Mouse (Mus musculus) embryonic stem cell, embryonic (primary cell): Measurements from ENCODE around the gene Psmd10.

Experiments used
- CTCF ChIA-PET, 4 experiments: fragments of 300-600 bp in 2 of 4; fragments of 350-600 bp in 2 of 4; sonication (Branson Sonifier 250); formaldehyde crosslinking; loops; one replicate each; lab custom pipeline; 2022; ENCODE audit warnings: inconsistent platforms in 2 of 4; lab: Charles Lee
- POLR2A ChIA-PET, 4 experiments: fragments of 300-600 bp in 2 of 4; fragments of 350-600 bp in 2 of 4; sonication (Branson Sonifier 250); formaldehyde crosslinking; loops; one replicate each; lab custom pipeline; 2022; ENCODE audit warnings: antibody characterized with exemption in 4 of 4, inconsistent platforms in 1 of 4; lab: Charles Lee

Gene Psmd10

GRCm38 (mm10) chrX:140956272-140956940, at the start of gene Psmd10, which contains the start of gene Atg4a:
Psmd10 (minus strand) TSS chrX:140956728.
Atg4a (plus strand) TSS chrX:140956907.
- POLR2A ChIA-PET, result interaction anchor here in 2 of 4 experiments (0.6 to 1.3 kb wide), 3 partner anchors 9 to 1601 kb away, joined by 3 to 4 read pairs (median 3); no protein-coding TSS in a partner anchor
- CTCF ChIA-PET, result interaction anchor here in 2 of 4 experiments (0.9 to 1.0 kb wide), 2 partner anchors 200 kb away, joined by 3 read pairs; no protein-coding TSS in a partner anchor

GRCm38 (mm10) chrX:140998885-140999284, 42.4 kb upstream of the Psmd10 start:
- ChIA-PET POLR2A (no interaction called here), CTCF (no interaction called here)

GRCm38 (mm10) chrX:140997912-140998545, 41.5 kb upstream of the Psmd10 start:
- POLR2A ChIA-PET, result no interaction called here
- CTCF ChIA-PET, result no interaction called here

- ChIA-PET CTCF (no interaction called here), POLR2A (no interaction called here)
Observed at GRCm38 (mm10) chrX:140996909-140997516, 40.5 kb upstream of the Psmd10 start.

GRCm38 (mm10) chrX:140985256-140985655, 28.7 kb upstream of the Psmd10 start:
- CTCF ChIA-PET, result no interaction called here
- POLR2A ChIA-PET, result no interaction called here

GRCm38 (mm10) chrX:140984795-140985194, 28.3 kb upstream of the Psmd10 start:
- ChIA-PET CTCF (no interaction called here), POLR2A (no interaction called here)

GRCm38 (mm10) chrX:140983206-140983960, 26.9 kb upstream of the Psmd10 start:
- ChIA-PET CTCF (no interaction called here), POLR2A (interaction anchor here in 1 of 4 experiments (0.6 kb wide), 1 partner anchor 36 kb away, joined by 3 read pairs; no protein-coding TSS in a partner anchor)

GRCm38 (mm10) chrX:140980163-140980562, 23.6 kb upstream of the Psmd10 start:
- POLR2A ChIA-PET, result no interaction called here

GRCm38 (mm10) chrX:140979546-140979945, 23.0 kb upstream of the Psmd10 start:
- POLR2A ChIA-PET, result no interaction called here
- CTCF ChIA-PET, result interaction anchor here in 1 of 4 experiments (0.6 kb wide), 1 partner anchor 1353 kb away, joined by 3 read pairs; no protein-coding TSS in a partner anchor

More at GRCm38 (mm10) chrX:140980163-140980562, 23.6 kb upstream of the Psmd10 start:
- CTCF ChIA-PET, result interaction anchor here in 1 of 4 experiments (0.6 kb wide), 1 partner anchor 1353 kb away, joined by 3 read pairs; no protein-coding TSS in a partner anchor

GRCm38 (mm10) chrX:140978943-140979342, 22.4 kb upstream of the Psmd10 start:
- POLR2A ChIA-PET, result no interaction called here
- CTCF ChIA-PET, result no interaction called here

GRCm38 (mm10) chrX:140956959-140957358, 431 bp upstream of the Psmd10 start:
- ChIA-PET POLR2A (interaction anchor here in 2 of 4 experiments (0.6 to 1.3 kb wide), 3 partner anchors 9 to 1601 kb away, joined by 3 to 4 read pairs (median 3); no protein-coding TSS in a partner anchor), CTCF (interaction anchor here in 2 of 4 experiments (0.9 to 1.0 kb wide), 2 partner anchors 200 kb away, joined by 3 read pairs; no protein-coding TSS in a partner anchor)

- POLR2A ChIA-PET, result no interaction called here
- CTCF ChIA-PET, result interaction anchor here in 1 of 4 experiments (0.6 kb wide), 1 partner anchor 1582 kb away, joined by 4 read pairs; no protein-coding TSS in a partner anchor
Observed at GRCm38 (mm10) chrX:140953618-140954017, 2.9 kb downstream of the Psmd10 start.

- POLR2A ChIA-PET, result interaction anchor here in 2 of 4 experiments (0.6 to 1.9 kb wide), 2 partner anchors 20 to 618 kb away, joined by 3 to 4 read pairs; partner anchors contain the start of genes Atg4a (in 1 of the 2) and Psmd10 (in 1 of the 2)
- CTCF ChIA-PET, result interaction anchor here in 1 of 4 experiments (0.6 kb wide), 1 partner anchor 457 kb away, joined by 3 read pairs; no protein-coding TSS in a partner anchor
Observed at GRCm38 (mm10) chrX:140936271-140936670, 20.3 kb downstream of the Psmd10 start.

- ChIA-PET POLR2A (no interaction called here), CTCF (interaction anchor here in 1 of 4 experiments (0.6 kb wide), 1 partner anchor 27 kb away, joined by 4 read pairs; no protein-coding TSS in a partner anchor)
Observed at GRCm38 (mm10) chrX:140933263-140933662, 23.3 kb downstream of the Psmd10 start.

GRCm38 (mm10) chrX:140932066-140932465, 24.5 kb downstream of the Psmd10 start:
- POLR2A ChIA-PET, result no interaction called here
- CTCF ChIA-PET, result no interaction called here

- ChIA-PET CTCF (no interaction called here), POLR2A (no interaction called here)
Observed at GRCm38 (mm10) chrX:140921321-140921720, 35.2 kb downstream of the Psmd10 start.

GRCm38 (mm10) chrX:140907360-140907759, 49.2 kb downstream of the Psmd10 start, which contains the start of gene Vsig1:
Vsig1 (plus strand) TSS chrX:140907608.
- POLR2A ChIA-PET, result no interaction called here
- CTCF ChIA-PET, result no interaction called here

- CTCF ChIA-PET, result interaction anchor here in 1 of 4 experiments (0.5 kb wide), 1 partner anchor 134 kb away, joined by 3 read pairs; no protein-coding TSS in a partner anchor
Observed at GRCm38 (mm10) chrX:140903487-140903886, 53.0 kb downstream of the Psmd10 start.

More at GRCm38 (mm10) chrX:140903487-140903886, 53.0 kb downstream of the Psmd10 start:
- POLR2A ChIA-PET, result no interaction called here
